Mouse (Mus musculus): ENCODE results near the gene Acer1. TPM values are rescaled to one million over a fixed set of nuclear protein-coding genes. Genes with fewer than 3 reads are reported as not detected.

Gene Acer1
- polyA plus RNA-seq (2015; fragmentation: Nextera tagmentation; extraction: Ambion mirVana) = 0.09 TPM in 1 of 2 replicates, not detected in the other

DNA sequence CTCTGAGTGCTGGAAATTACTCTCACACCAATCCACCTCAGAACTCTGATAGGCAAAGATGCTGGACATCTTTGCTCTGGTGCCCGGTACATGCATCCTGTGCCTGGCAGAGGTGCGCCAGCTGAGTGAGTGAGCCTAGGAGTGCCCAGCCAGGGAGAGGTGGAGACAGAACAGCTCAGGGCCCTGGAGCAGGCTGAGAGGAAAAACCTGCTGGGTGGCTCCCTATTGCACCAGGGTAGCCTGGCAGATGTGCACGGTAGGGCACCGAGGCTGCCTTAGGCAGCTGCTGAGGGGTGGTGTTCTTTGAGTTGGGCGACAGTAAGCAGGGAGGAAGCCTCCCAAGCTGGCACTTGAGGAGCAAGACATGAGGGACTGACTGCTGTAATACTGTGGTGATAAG, at the start of gene Acer1:
TSS of gene Acer1 (minus strand) at position 114 of the 400 bp plus-strand sequence.
- H3K4me3 ChIP-seq (ENCODE audit: low read length) = no peak within 1 kb of the TSS
- ATAC-seq (ENCODE audit: low read depth) = no peak

DNA sequence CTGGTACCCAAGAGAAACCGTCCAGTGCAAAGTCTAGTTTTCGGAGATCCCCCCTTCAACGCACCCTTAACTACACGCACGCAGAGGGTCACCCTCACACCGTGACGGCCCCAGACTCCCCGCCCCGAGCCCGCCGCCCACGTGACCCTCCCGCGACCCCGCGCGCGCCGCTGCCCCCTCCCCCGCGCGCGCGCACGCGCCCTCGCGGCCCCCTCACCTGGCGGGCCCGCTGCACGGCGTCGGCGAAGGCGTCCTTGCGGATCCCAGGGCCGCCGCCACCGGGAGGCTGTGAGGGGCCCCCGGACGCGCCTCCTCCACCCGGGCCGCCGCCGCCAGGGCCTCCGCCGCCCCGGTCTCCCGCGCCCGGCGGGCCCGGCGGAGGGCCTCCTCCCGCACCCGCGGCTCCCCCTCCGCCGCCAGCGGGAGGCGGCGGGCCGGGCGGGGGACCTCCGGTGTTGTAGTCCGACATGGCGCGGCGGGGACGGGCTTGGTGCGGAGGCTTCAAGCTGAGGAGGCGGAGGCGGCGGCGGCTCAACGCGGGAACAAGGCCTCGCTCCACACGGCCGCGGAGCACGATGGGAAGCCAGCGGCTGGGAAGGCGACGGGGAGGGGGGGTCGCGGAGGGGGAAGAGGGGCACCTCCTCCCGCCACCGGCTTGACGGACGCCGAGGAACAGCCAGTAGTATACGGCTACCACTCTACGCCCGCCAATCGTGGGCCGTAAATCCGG, 49.2 kb upstream of the Acer1 start, which contains the start of gene Khsrp:
TSS of gene Khsrp (minus strand) at position 592 of the 730 bp plus-strand sequence.
- H3K36me3 ChIP-seq (ENCODE audit: control insufficient read depth, insufficient read depth, low read length) = peaks cover 11% of the 10 kb centered on the region
- no peaks in the 10 kb centered on the region for H3K9me3 ChIP-seq (ENCODE audit: control insufficient read depth, low read length)
- peak within 1 kb of the TSS; percentile 92 for H3K4me2 ChIP-seq (ENCODE audit: low read depth, low read length)
- H3K27me3 ChIP-seq (ENCODE audit: control insufficient read depth, insufficient read depth, low read depth, low read length) = no peaks in the 10 kb centered on the region
- 0% methylated on average over 45 of the region's 99 CpGs for WGBS
- peak within 1 kb of the TSS; percentile 99 for H3K9ac ChIP-seq (ENCODE audit: low read length)
- peak within 1 kb of the TSS; percentile 93 for H3K27ac ChIP-seq (ENCODE audit: low read length)
- H3K4me1 ChIP-seq (replicated peaks; ENCODE audit: control insufficient read depth, insufficient read depth, low read length) = peaks cover 14% of the 10 kb centered on the region
- ATAC-seq (ENCODE audit: low read depth) = no peak
- peak within 1 kb of the TSS; percentile 89 for H3K4me3 ChIP-seq (ENCODE audit: low read length)

More for the DNA sequence above, at the start of gene Acer1:
- WGBS = 68% methylated on average over 5 of the region's 5 CpGs
- Histone ChIP-seq H3K9ac (ENCODE audit: low read length) (no peak within 1 kb of the TSS), H3K36me3 (ENCODE audit: control insufficient read depth, insufficient read depth, low read length) (no peaks in the 10 kb centered on the region), H3K4me2 (ENCODE audit: low read depth, low read length) (no peak within 1 kb of the TSS), H3K27ac (ENCODE audit: low read length) (no peak within 1 kb of the TSS), H3K4me1 (replicated peaks; ENCODE audit: control insufficient read depth, insufficient read depth, low read length) (no peaks in the 10 kb centered on the region), H3K27me3 (ENCODE audit: control insufficient read depth, insufficient read depth, low read depth, low read length) (no peaks in the 10 kb centered on the region), H3K9me3 (ENCODE audit: control insufficient read depth, low read length) (no peaks in the 10 kb centered on the region)

DNA sequence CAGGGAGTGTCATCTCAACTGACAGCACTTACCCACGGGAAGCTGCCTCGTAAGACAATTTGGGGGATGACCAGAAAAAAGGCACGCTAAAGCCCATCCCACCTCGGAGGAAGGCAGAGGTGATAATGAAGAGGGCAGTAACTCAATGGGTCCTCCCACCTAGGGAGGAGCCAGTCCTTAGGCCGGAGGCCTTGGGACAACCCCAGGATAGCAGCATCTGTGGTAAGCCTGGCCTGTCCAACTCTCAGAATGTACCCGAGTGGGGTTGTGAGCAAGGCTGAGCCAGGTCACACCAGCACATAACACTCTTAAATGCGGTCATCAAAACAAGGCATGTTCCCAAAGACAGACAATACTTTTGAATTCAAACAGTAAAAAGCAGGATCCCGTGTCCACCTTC, 47.8 kb upstream of the Acer1 start:
- ATAC-seq (ENCODE audit: low read depth) = no peak
- Histone ChIP-seq H3K9me3 (ENCODE audit: control insufficient read depth, low read length) (no peaks in the 10 kb centered on the region), H3K36me3 (ENCODE audit: control insufficient read depth, insufficient read depth, low read length) (peaks cover 24% of the 10 kb centered on the region), H3K27ac (ENCODE audit: low read length) (no peak overlapping the region), H3K4me1 (replicated peaks; ENCODE audit: control insufficient read depth, insufficient read depth, low read length) (peaks cover 14% of the 10 kb centered on the region), H3K9ac (ENCODE audit: low read length) (peak overlapping the region; percentile 99), H3K4me2 (ENCODE audit: low read depth, low read length) (peak overlapping the region; percentile 92), H3K4me3 (ENCODE audit: low read length) (peak overlapping the region; percentile 89), H3K27me3 (ENCODE audit: control insufficient read depth, insufficient read depth, low read depth, low read length) (no peaks in the 10 kb centered on the region)
- WGBS = 24% methylated on average over 8 of the region's 8 CpGs

DNA sequence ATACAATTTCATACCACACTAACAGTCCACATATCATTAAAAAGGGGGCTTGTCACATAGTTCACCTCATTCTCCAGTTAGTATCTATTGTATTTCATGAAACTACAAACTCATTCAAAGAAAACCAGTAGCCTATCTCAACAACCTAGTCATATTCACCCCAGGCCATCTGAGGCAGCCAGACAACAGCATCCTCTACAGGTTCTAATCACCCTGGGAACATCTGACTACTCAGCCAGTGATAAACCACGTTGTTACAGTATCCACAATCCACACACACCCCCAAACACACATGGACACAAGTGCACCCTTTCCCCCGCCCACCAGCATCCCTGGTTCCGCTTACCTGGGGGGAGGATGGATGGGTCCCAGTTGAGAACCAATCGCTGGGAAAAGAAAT, 45.5 kb upstream of the Acer1 start:
- ATAC-seq (ENCODE audit: low read depth) = no peak
- Histone ChIP-seq H3K9me3 (ENCODE audit: control insufficient read depth, low read length) (no peaks in the 10 kb centered on the region), H3K4me3 (ENCODE audit: low read length) (no peak overlapping the region), H3K4me1 (replicated peaks; ENCODE audit: control insufficient read depth, insufficient read depth, low read length) (peaks cover 14% of the 10 kb centered on the region), H3K4me2 (ENCODE audit: low read depth, low read length) (no peak overlapping the region), H3K27me3 (ENCODE audit: control insufficient read depth, insufficient read depth, low read depth, low read length) (no peaks in the 10 kb centered on the region), H3K9ac (ENCODE audit: low read length) (no peak overlapping the region), H3K27ac (ENCODE audit: low read length) (no peak overlapping the region), H3K36me3 (ENCODE audit: control insufficient read depth, insufficient read depth, low read length) (peaks cover 44% of the 10 kb centered on the region)
- WGBS = 89% methylated on average over 4 of the region's 4 CpGs

DNA sequence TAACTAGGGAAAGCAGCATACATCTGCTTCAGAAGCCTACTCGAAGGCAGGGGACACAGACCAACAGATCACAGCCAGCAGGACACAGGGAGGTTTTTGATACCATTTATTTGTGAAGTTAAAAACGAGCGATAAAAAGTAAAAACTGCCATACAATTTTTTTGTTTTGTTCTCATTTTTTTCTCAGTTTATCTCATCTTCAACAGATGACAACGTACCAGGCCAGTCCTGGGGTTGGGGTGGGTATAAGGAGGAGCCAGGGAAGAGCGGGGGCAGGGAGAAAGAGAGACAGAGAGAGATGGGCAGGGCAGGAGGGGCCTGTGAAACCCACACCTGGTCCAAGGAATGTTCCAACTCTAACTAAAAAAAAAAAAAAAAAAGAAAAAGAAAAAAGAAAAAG, 39.0 kb upstream of the Acer1 start:
- no peak overlapping the region for H3K27ac ChIP-seq (ENCODE audit: low read length)
- WGBS = 88% methylated on average over 5 of the region's 5 CpGs
- no peak for ATAC-seq (ENCODE audit: low read depth)

DNA sequence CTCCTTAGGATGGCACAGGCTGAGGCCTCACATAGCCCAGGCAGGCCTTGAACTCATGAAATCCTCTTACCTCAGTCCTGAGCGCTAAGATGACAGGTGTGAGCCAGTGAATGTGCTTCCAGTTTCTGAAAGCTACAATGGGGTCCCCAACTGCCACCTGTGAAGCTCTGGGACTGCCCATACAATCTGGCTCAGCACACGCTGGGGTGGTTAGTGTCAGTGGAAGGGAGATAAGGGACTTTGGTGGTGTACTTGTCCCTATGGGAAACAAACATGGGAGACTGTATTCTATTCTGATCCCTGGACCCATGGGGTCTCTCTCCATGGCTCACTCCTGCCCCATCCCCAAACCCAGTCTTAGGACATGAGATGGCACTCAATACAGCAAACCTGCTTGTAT, 37.8 kb upstream of the Acer1 start:
- no peak overlapping the region for H3K4me3 ChIP-seq (ENCODE audit: low read length)
- no peaks in the 10 kb centered on the region for H3K27me3 ChIP-seq (ENCODE audit: control insufficient read depth, insufficient read depth, low read depth, low read length)
- no peak overlapping the region for H3K27ac ChIP-seq (ENCODE audit: low read length)
- WGBS = 66% methylated on average over 2 of the region's 2 CpGs
- no peaks in the 10 kb centered on the region for H3K4me1 ChIP-seq (replicated peaks; ENCODE audit: control insufficient read depth, insufficient read depth, low read length)
- no peak for ATAC-seq (ENCODE audit: low read depth)
- no peak overlapping the region for H3K9ac ChIP-seq (ENCODE audit: low read length)
- H3K36me3 ChIP-seq (ENCODE audit: control insufficient read depth, insufficient read depth, low read length) = peaks cover 31% of the 10 kb centered on the region
- H3K9me3 ChIP-seq (ENCODE audit: control insufficient read depth, low read length) = no peaks in the 10 kb centered on the region
- H3K4me2 ChIP-seq (ENCODE audit: low read depth, low read length) = no peak overlapping the region

More for the DNA sequence above, 39.0 kb upstream of the Acer1 start:
- no peak overlapping the region for H3K9ac ChIP-seq (ENCODE audit: low read length)
- H3K4me1 ChIP-seq (replicated peaks; ENCODE audit: control insufficient read depth, insufficient read depth, low read length) = no peaks in the 10 kb centered on the region
- no peak overlapping the region for H3K4me3 ChIP-seq (ENCODE audit: low read length)
- H3K4me2 ChIP-seq (ENCODE audit: low read depth, low read length) = no peak overlapping the region
- H3K9me3 ChIP-seq (ENCODE audit: control insufficient read depth, low read length) = no peaks in the 10 kb centered on the region
- peaks cover 43% of the 10 kb centered on the region for H3K36me3 ChIP-seq (ENCODE audit: control insufficient read depth, insufficient read depth, low read length)
- H3K27me3 ChIP-seq (ENCODE audit: control insufficient read depth, insufficient read depth, low read depth, low read length) = no peaks in the 10 kb centered on the region

DNA sequence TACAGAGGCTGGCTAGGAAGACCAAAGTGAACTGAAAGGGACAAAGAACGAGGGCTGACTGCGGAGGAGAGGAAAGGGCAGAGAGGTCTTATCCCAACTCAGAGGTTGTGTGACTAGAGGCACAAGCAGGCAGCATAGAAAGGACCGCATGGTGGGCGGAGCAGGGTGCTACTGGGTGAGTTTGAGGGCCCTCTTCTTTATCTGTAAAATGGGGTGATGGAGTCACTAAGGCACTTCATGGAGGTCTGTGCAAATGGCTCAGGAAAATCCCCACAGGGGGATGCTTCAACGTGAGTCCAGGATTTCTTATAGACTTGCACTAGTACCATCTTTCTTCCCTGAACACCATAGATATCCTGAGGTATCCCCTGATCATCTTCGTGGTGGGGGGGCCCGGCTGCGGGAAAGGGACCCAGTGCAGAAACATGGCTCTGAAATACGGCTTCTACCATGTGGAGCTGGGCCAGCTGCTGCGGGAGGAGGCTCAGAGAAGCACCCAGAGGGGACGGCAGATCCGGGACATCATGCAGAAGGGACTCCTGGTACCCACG, 30.4 kb upstream of the Acer1 start:
- WGBS = 64% methylated on average over 13 of the region's 13 CpGs
- Histone ChIP-seq H3K9ac (ENCODE audit: low read length) (peak overlapping the region; percentile 78), H3K9me3 (ENCODE audit: control insufficient read depth, low read length) (no peaks in the 10 kb centered on the region), H3K4me2 (ENCODE audit: low read depth, low read length) (peak overlapping the region; percentile 79), H3K27me3 (ENCODE audit: control insufficient read depth, insufficient read depth, low read depth, low read length) (no peaks in the 10 kb centered on the region), H3K4me1 (replicated peaks; ENCODE audit: control insufficient read depth, insufficient read depth, low read length) (peaks cover 17% of the 10 kb centered on the region), H3K4me3 (ENCODE audit: low read length) (peak overlapping the region; percentile 67), H3K27ac (ENCODE audit: low read length) (peak overlapping the region; percentile 92), H3K36me3 (ENCODE audit: control insufficient read depth, insufficient read depth, low read length) (peaks cover 5% of the 10 kb centered on the region; the same call in 1 of the 2 replicates)
- ATAC-seq (ENCODE audit: low read depth) = no peak

DNA sequence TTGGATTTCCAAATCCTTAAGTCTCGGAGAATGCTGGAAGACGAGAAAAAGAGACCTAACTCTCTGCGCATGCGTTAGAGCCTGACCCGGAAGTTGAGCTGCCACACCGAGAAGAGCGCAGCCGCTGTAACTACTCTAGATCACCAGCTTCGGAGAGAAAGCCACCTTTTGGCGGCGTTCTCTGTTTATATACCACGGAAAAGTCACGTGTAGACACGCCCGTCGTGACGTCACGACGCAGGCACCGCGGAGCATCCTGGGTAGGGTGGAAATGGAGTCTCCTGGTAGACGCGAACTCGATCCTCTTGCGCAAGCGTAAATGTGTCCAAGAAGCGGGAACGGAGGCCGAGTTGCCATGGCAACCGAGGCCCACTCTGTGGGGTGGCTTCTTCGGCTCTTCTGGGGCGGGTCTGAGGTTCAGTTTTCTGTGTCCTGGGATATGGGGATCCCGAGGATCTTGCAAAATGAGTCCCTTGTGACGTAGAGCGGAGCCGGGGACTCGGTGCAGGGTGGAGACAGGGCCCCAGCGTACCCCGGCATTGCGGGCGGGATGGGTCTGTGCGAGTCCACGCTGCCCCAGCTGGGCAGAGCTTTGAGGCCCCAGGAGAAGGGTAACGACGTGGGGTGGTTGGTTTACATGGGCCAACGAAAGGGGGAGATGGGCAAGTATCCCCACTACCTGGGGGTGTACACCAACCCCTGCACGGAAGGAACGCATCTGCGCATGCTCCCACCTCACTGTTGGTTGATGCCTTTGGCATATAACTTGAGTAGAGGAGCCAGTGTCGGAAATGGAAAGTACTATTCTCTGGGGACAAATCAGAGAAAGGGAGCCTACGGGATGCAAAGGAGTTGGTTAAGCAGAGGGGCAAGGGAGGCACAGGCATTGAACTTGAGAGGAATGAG, 29.6 kb upstream of the Acer1 start, which contains the start of the genes Gtf2f1 and Gm17949:
TSS of gene Gtf2f1 (minus strand) at position 53 of the 906 bp plus-strand sequence.
TSS of gene Gm17949 (plus strand) at position 234 of the 906 bp plus-strand sequence.
- H3K4me3 ChIP-seq (ENCODE audit: low read length) = peak within 1 kb of the TSS; percentile 67
- WGBS = under 1% methylated on average over 51 of the region's 51 CpGs
- peak within 1 kb of the TSS; percentile 92 for H3K27ac ChIP-seq (ENCODE audit: low read length)
- peak within 1 kb of the TSS; percentile 79 for H3K4me2 ChIP-seq (ENCODE audit: low read depth, low read length)
- H3K9me3 ChIP-seq (ENCODE audit: control insufficient read depth, low read length) = no peaks in the 10 kb centered on the region
- no peaks in the 10 kb centered on the region for H3K27me3 ChIP-seq (ENCODE audit: control insufficient read depth, insufficient read depth, low read depth, low read length)
- H3K9ac ChIP-seq (ENCODE audit: low read length) = peak within 1 kb of the TSS; percentile 78
- peak; percentile 94 for ATAC-seq (ENCODE audit: low read depth)
- peaks cover 17% of the 10 kb centered on the region for H3K4me1 ChIP-seq (replicated peaks; ENCODE audit: control insufficient read depth, insufficient read depth, low read length)
- H3K36me3 ChIP-seq (ENCODE audit: control insufficient read depth, insufficient read depth, low read length) = peaks cover 13% of the 10 kb centered on the region

DNA sequence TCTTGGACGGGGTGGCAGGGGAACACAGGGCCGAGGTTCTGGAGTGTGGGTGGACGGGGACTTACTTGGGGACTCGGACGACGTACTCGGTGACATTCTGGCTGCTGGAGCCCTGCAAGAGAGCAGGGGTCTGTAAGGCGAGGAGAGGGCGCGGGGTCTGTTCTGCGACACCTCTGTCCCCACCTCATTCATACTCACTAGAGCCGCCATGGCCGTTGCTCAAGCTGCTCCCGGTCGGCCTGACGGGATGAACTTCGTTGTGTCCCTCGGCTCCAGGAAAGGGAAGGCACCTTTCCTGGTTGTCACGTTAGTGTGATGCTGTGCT, 28.9 kb upstream of the Acer1 start:
- 0% methylated on average over 19 of the region's 19 CpGs for WGBS
- Histone ChIP-seq H3K9me3 (ENCODE audit: control insufficient read depth, low read length) (no peaks in the 10 kb centered on the region), H3K4me3 (ENCODE audit: low read length) (peak overlapping the region; percentile 67), H3K4me1 (replicated peaks; ENCODE audit: control insufficient read depth, insufficient read depth, low read length) (peaks cover 17% of the 10 kb centered on the region), H3K27ac (ENCODE audit: low read length) (peak overlapping the region; percentile 53), H3K4me2 (ENCODE audit: low read depth, low read length) (peak overlapping the region; percentile 76), H3K27me3 (ENCODE audit: control insufficient read depth, insufficient read depth, low read depth, low read length) (no peaks in the 10 kb centered on the region), H3K36me3 (ENCODE audit: control insufficient read depth, insufficient read depth, low read length) (peaks cover 18% of the 10 kb centered on the region), H3K9ac (ENCODE audit: low read length) (peak overlapping the region; percentile 67)
- ATAC-seq (ENCODE audit: low read depth) = peak; percentile 29

Data from lung, embryonic 16.5 days (tissue).